Mouse (Mus musculus) layer of hippocampus, adult 2 months (tissue): ENCODE results near the gene Atf7. TPM values are rescaled to one million over a fixed set of nuclear protein-coding genes. Genes with fewer than 3 reads are reported as not detected.
"Not testable (repeated sequence)": the region's sequence is repeated elsewhere in the genome, so short reads cannot be mapped to it uniquely, and the experiment has no call there.

ENCODE experiments used
- DNase-seq, 2 experiments: peaks; one replicate each; pipeline ENCODE4 v3.0.0; 2022; ENCODE audit warnings: low spot score in 2 of 2
- H3K27ac ChIP-seq: fragments of 200-600 bp; 2 replicates; pipeline ENCODE4 v1.8.1; 2022
- H3K4me3 ChIP-seq: fragments of 200-600 bp; 2 replicates; pipeline ENCODE4 v1.8.1; 2022; ENCODE audit warnings: mild to moderate bottlenecking
- CTCF ChIP-seq: fragments of 200-600 bp; conservative IDR thresholded peaks from 2 replicates; pipeline ENCODE4 v1.8.1; 2022; ENCODE audit warnings: antibody characterized with exemption, mild to moderate bottlenecking, moderate library complexity
- long read RNA-seq, 2 experiments: library from polyadenylated mRNA; stranded (forward); transcript quantifications; one replicate each; pipeline ENCODE4 v2.0.0; 2021; ENCODE audit warnings: borderline mapping rate in 2 of 2
- total RNA-seq, 2 experiments: library from RNA; stranded (reverse); gene quantifications; 2 replicates each; pipeline ENCODE4 v1.2.3; 2021

Gene Atf7
- 10 to 100 TPM; 45.5 to 46.4 TPM for total RNA-seq
- long read RNA-seq, experiment 1, partial matches to known transcripts, result 0 of 5 reads
- long read RNA-seq, experiment 1, other reads (novel, unspliced or antisense), result 3 of 5 reads
- long read RNA-seq, experiment 2, full-length matches to known transcripts, result 4 of 9 reads
- long read RNA-seq, experiment 2, partial matches to known transcripts, result 1 of 9 reads
- long read RNA-seq, experiment 2, other reads (novel, unspliced or antisense), result 4 of 9 reads

- peak; percentile 98 to 99 for DNase-seq
- TF ChIP-seq CTCF, result no peak
- Histone ChIP-seq H3K4me3 (peak within 1 kb of the TSS; percentile 80), H3K27ac (peak within 1 kb of the TSS; percentile 99)
Measured at GRCm38 (mm10) chr15:102624970-102625686, at the start of gene Atf7, which contains the start of gene Gm28047. Gene Atf7 (minus strand): TSS chr15:102625464. Gene Gm28047 (minus strand): TSS chr15:102625067.

DNA sequence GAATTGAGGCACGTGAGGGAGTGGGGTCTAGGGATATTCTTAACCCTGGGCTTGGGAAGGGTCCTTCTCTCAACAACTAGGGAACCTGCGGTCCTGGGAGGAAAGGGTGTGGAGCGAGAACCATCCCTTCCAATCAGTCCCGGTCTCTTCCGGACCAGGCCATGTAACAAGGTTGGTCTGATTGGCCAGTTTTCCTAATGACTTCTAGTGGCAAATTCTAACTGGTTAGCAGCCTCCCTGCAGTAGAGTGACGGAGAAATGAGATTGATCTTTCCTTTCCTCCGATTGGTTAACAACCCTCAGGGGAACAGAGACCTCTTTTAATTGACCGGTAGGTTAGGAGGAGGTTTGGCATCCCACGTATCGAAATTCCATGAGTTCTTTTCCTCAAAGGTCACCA, 48.3 kb upstream of the Atf7 start:
- no peak; the same call in 1 of the 2 replicates for TF ChIP-seq CTCF
- peak; percentile 44 to 81 for DNase-seq
- peak overlapping the region; percentile 100 for H3K27ac ChIP-seq
- H3K4me3 ChIP-seq, result peak overlapping the region; percentile 66

- Histone ChIP-seq H3K4me3 (peak within 1 kb of the TSS; percentile 66), H3K27ac (peak within 1 kb of the TSS; percentile 100)
- no peak for DNase-seq
- TF ChIP-seq CTCF, result no peak
Measured at GRCm38 (mm10) chr15:102672215-102673071, 47.2 kb upstream of the Atf7 start, which contains the start of gene Atp5g2. Gene Atp5g2 (minus strand): TSS chr15:102672352.

DNA sequence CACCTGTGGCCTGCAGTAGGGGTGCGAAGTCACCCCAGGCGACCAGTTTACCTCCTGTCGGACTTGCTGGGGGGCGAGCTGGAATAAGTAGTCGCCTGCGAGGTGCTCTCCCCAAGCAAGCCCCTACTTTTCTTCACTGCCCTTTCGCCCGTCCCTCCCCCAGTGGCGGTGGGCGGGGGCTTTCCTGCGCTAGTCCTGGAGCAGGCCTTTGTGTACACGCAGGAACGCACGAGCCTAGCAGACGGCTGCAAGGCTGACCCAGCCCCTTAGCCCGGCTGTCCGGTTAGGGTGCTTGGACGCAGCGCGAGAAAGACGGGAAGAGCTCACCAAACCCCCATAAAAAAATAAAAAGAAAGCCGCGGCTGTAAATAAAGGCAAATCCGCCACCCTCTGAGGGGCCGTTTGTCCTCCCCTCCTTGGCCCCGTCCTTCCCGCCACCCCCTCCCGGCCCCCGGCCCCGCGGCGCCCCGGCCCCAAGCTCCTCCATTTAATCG, 46.5 kb upstream of the Atf7 start:
- Histone ChIP-seq H3K27ac (peak overlapping the region; percentile 100), H3K4me3 (peak overlapping the region; percentile 66)
- DNase-seq, result peak; percentile 70
- TF ChIP-seq CTCF, result no peak

DNA sequence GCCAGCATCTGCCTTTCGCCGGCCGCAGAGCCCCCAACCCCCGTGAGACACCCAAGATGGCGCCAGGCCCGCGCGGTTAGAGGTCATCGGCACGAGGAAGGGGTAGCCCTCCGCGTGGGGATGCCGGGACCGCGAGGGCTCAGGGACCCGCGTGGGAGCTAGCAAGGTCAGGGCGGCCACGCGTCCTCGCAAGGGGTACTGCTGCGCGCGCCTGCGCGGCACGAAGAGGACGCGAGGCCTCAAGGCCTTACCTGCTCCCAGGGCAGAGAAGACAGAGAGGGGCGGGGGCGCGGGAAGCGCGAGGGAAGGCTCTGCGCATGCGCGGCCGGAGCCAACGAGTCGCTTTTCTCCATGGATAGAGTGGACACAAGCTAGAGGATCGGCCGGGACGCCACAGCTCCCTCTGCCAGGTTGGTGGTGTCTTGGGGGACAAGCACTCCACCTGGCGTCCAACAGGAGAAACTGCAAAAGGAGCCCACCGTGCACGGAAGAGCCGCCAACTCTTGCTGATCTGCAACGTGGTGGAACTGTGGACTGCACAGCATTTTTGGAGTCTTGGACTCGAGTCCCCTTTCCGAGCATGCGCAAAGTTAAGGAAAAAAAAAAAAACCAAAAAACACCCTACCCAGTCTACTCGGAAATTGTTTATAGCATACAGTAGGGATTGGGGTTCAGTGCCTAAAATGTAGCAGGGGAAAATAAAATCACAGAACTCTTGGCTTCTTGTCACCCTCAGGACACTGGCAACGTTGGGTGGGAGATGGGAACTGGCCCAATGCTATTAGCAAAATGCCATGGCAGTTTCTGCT, 45.7 kb upstream of the Atf7 start:
- peak; percentile 97 for TF ChIP-seq CTCF
- peak overlapping the region; percentile 94 for H3K4me3 ChIP-seq
- peak; percentile 97 to 98 for DNase-seq

DNA sequence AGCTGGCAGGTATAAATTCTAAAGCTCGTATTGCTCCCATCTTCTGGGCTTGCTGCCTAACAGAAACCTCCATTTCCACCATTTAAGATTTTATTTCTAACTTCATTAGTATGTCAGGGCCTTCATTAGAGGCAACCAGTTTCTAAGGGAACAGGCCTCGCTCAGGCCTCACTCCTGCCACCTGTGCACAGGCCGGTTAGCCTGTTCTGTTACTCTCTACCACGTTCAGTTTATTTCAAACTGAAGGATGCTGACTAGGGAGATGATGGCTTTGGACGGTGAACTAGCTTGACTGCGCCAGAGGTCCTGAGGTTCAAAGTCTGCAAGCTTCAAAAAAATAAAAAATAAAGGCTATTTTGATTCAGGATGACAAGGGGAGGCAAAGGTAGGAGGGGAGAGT, 45.0 kb upstream of the Atf7 start:
- H3K4me3 ChIP-seq, result peak overlapping the region; percentile 94
- peak overlapping the region; percentile 100 for H3K27ac ChIP-seq
- no peak for TF ChIP-seq CTCF
- no peak for DNase-seq

More for the DNA sequence above, 45.7 kb upstream of the Atf7 start:
- peak overlapping the region; percentile 100 for H3K27ac ChIP-seq

GRCm38 (mm10) chr15:102669571-102669970, 44.3 kb upstream of the Atf7 start:
- peak overlapping the region; percentile 100; the same call in 1 of the 2 replicates for H3K27ac ChIP-seq
- no peak for DNase-seq
- peak overlapping the region; percentile 94 for H3K4me3 ChIP-seq
- TF ChIP-seq CTCF, result no peak

GRCm38 (mm10) chr15:102665494-102665893, 40.2 kb upstream of the Atf7 start:
- DNase-seq, result peak; percentile 46 to 64

GRCm38 (mm10) chr15:102663825-102664224, 38.6 kb upstream of the Atf7 start:
- TF ChIP-seq CTCF, result no peak
- Histone ChIP-seq H3K27ac (no peak overlapping the region), H3K4me3 (no peak overlapping the region)
- DNase-seq, result no peak

More at GRCm38 (mm10) chr15:102665494-102665893, 40.2 kb upstream of the Atf7 start:
- Histone ChIP-seq H3K4me3 (no peak overlapping the region), H3K27ac (peak overlapping the region; percentile 54; the same call in 1 of the 2 replicates)
- TF ChIP-seq CTCF, result peak; percentile 81

GRCm38 (mm10) chr15:102662601-102663000, 37.3 kb upstream of the Atf7 start:
- H3K27ac ChIP-seq, H3K4me3 ChIP-seq, DNase-seq: not testable (repeated sequence)

DNA sequence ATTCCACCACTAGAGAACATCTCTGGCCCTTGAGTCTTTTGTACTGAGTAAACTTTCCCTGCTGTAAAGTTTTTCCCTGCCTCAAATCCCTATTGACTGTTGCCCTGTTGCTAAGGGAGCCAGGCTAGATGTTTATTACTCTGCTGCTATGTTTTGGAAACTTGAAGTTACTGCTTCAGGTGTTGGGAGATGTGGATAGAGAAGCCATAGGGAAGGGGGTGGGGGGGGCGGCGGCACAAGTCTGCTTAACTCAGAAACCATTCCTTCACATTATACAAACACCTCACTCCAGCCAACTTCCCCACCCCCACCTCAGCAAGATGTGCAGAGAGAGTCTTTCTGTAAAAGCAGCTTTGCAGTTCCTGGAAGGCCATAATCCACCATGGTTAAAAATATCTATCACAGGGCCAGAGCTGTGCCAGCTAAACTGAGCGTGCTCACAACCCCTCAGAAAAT, 32.7 kb upstream of the Atf7 start:
- no peak for DNase-seq
- TF ChIP-seq CTCF, result no peak
- Histone ChIP-seq H3K27ac (peak overlapping the region; percentile 76), H3K4me3 (no peak overlapping the region)

GRCm38 (mm10) chr15:102656658-102657057, 31.4 kb upstream of the Atf7 start:
- Histone ChIP-seq H3K27ac (peak overlapping the region; percentile 76), H3K4me3 (no peak overlapping the region)
- no peak for TF ChIP-seq CTCF
- DNase-seq, result peak in 1 of 2 experiments; percentile 41

GRCm38 (mm10) chr15:102651928-102652660, 26.8 kb upstream of the Atf7 start:
- not testable (repeated sequence) for DNase-seq, H3K4me3 ChIP-seq, H3K27ac ChIP-seq
